Mouse (Mus musculus) central nervous system, embryonic 18 days (tissue): ENCODE data around the gene Gclm. TPM values are rescaled to one million over a fixed set of nuclear protein-coding genes. Genes with fewer than 3 reads are reported as not detected.

Source experiments
- polyA plus RNA-seq: library from polyadenylated mRNA; depleted of rRNA; stranded (reverse); fragments of >200 nt; gene quantifications from 2 replicates; pipeline ENCODE4 v1.2.3, GENCODE M21; 2012; rRNA removed

Gclm gene
- 28.1 and 29.0 TPM in 2 replicates for polyA plus RNA-seq

GRCm38 (mm10) chr3:122245215-122245877 is at the start of gene Gclm:
Gclm (plus strand) TSS chr3:122245557.

GRCm38 (mm10) chr3:122274241-122275024 is 29.1 kb downstream of the Gclm start, which contains the start of gene Dnttip2:
Dnttip2 (plus strand) TSS chr3:122274388.

GRCm38 (mm10) chr3:122293954-122294850 is 48.8 kb downstream of the Gclm start, which contains the start of gene Bcar3:
Bcar3 (plus strand) TSS chr3:122294136.

Other genes with a start within 250 kb of the Gclm start
- gene Abca4, start 201.1 kb upstream of the Gclm start, polyA plus RNA-seq, result 2.3 and 4.1 TPM in 2 replicates
- gene Dnttip2, start 28.8 kb downstream of the Gclm start, polyA plus RNA-seq, result 27.0 and 30.1 TPM in 2 replicates
- gene Bcar3, start 48.6 kb downstream of the Gclm start, polyA plus RNA-seq, result 7.5 TPM in 2 replicates